Mouse (Mus musculus) kidney, adult 2 months (tissue): ENCODE results near the gene Arhgap25.

Experiments used
- CTCF ChIP-seq: fragments of 200-500 bp; conservative IDR thresholded peaks from 2 replicates; pipeline ENCODE4 v1.5.1; 2011; ENCODE audit warnings: low read depth, mild to moderate bottlenecking, control low read depth, low read length, moderate library complexity, mixed read lengths; ENCODE audit not compliant: insufficient read depth, insufficient read length
- POLR2A ChIP-seq: fragments of 200-500 bp; IDR thresholded peaks from one replicate; pipeline ENCODE4 v1.6.1; 2011; ENCODE audit warnings: low read depth, low read length, control low read depth

DNA sequence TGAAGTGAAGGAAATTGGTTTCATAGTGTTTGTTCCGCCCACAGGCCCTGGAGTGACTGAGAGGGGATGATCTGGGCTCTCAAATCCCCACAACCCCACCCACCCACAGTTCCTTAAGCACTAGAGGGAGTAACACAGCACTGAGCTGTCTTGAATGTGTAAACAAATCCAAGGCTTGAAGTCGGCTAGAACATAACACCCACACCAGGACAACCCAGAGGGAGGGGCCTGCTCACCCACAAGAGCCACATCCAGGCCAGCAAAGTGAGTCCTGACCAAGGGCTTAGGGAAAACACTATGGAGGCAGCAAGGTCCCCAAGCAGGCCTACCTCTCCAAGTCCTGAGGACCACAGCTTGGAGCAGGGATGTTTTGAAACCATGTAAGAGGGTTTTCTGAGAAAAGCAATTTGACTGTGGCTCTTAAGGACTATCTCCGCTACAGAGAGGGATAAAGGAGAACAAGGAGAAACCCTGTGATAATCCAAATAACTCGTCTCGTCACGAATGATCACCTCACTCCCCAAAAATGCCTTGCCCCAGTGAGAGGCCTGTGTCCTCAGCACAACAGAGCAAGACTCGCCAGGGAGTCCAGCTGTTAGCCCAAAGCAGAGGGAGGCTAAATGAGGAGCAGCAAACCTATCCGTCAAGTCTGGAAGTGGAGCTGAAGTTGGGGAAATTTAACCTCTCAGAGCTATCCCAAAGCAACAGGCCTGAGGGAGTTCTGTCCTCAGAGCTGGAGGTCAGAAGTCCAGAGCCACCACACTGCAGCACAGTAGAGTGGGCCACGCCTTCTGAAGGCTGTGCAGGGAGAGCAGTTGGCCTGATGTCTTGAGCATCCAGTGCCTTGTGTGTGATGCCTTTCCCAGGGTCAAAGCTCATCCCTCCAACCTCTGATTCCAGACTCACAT, 34.9 kb upstream of the Arhgap25 start:
- TF ChIP-seq POLR2A, result no peak
- TF ChIP-seq CTCF, result no peak
